Mouse (Mus musculus): ENCODE measurements around the gene Chrne.

GRCm38 (mm10) chr11:70649185-70649734 is 30.2 kb upstream of the Chrne start:
- no peak for TF ChIP-seq CTCF (IDR thresholded peaks at IDR 0.05; ENCODE audit: insufficient read depth, low read length)
- no peak for TF ChIP-seq POLR2A (IDR thresholded peaks at IDR 0.05; ENCODE audit: borderline replicate concordance, extremely low read depth, low read depth, low read length)

Measured in lung, adult 2 months (tissue).